Mouse (Mus musculus): ENCODE results near the gene C5ar1.
A peak's percentile ranks its signal among the peaks of the same experiment; 100 is the strongest.
"Not testable (repeated sequence)": the region's sequence is repeated elsewhere in the genome, so short reads cannot be mapped to it uniquely, and the experiment has no call there.

Gene C5ar1

GRCm38 (mm10) chr7:16259110-16259590 is at the start of gene C5ar1:
Gene C5ar1, minus strand, starts transcription at chr7:16259540.
- no peak for DNase-seq

DNA sequence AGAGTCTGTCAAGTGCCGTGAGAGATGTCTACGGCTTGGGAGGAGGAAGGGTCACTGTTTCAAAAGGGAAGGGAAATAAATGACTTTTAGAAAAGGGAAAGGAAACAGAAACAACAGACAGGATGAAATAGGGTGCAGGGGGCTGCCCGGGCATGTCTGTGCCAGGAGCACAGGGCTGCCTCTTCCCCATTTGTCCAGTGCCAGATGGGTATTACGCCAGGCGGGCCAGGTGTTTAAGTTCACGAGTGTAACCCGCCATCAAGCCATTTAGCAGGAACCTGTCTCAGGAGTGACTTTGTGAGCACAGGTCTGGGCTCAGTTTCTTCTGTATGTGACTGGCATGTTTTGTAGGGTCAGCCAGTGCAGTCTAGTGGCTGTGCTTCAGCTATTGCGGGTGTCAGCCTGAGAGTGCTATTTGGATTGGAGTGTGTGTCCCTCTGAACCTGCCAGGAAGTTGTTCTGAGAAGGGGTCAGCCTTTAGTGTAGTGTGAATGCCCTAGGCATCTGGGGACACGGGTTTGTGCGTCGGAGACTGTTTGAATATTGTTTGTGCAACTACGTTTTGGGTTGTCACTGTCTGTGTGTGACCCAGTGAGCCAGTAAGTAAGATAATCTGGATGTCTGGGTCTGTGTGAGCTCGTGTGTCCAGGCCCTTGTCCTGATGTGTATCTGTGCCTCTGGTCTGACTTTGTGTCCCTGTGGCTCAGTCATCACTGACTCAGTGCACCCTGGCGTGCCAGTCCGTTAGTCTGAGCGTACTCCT is 49.4 kb upstream of the C5ar1 start:
- DNase-seq: peak in 1 of 2 experiments; percentile 42

- DNase-seq: not testable (repeated sequence)
Measured at GRCm38 (mm10) chr7:16308093-16308492, 48.8 kb upstream of the C5ar1 start, which contains the start of gene Bbc3. Gene Bbc3, plus strand, starts transcription at chr7:16308393.

DNA sequence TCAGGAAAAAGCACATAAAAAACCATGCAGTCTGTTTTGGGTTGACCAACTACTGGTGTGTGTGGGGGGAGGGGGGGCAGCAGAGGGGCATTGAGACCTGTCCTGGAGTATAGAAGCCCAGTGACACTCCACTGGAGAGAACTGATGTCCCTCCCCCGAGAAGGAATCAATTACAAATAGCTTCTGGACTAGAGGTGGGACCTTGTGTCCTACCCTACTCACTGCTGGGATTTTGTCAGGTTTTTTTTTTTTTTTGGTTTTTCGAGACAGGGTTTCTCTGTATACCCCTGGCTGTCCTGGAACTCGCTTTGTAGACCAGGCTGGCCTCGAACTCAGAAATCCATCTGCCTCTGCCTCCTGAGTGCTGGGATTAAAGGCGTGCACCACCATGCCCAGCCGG is 47.8 kb upstream of the C5ar1 start:
- not testable (repeated sequence) for DNase-seq

DNA sequence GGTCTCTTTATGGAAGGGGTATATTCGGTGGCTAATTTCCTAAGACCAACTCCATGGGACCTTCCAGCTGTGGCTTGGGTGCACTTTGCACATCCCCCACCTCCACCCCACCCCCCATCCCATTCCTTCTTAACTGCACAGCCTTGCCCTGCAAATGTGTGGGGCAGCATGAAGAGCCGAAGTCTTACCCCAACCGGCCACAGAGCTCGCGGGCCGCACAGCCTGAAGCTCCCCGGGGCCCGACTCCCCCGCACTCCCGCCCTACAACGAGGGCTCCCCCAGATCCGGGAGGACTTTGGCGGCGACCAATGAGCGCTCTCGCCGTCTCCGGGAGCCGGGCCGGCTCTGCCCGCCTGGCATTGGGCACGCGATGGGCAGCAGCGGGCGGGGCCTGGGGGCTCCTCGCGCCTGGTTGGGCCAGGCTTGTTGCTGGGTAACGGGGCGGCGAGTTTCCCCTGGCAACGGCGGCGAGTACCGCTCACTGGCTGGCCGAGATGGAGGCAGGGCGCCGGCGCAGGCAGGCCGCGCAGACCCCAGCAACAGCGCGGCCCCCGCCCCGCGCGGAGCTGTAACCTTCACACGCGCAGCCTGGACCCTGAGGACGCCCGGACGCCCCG is 40.2 kb upstream of the C5ar1 start:
- DNase-seq: peak; percentile 89 to 93

- no peak for DNase-seq
Measured at GRCm38 (mm10) chr7:16298927-16299326, 39.6 kb upstream of the C5ar1 start.

DNA sequence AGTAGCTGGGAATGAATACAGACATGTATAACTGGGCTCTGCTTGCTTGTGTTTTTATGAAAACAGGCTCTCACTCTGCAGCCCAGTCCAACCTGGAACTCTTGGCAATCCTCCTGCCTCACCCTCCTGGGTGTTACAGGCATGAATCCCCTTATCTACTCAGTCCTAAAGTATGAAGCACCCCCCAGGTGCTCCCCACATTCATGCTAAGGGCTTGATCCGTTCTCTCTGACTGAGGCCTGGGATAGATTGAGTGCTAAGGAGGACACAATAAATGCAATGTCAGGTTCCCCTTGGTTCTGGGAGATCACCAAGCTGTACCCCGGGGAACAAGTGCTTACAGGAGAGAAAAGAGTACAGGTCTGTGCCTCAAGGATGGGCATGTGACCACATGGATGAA is 38.3 kb upstream of the C5ar1 start:
- no peak for DNase-seq

DNA sequence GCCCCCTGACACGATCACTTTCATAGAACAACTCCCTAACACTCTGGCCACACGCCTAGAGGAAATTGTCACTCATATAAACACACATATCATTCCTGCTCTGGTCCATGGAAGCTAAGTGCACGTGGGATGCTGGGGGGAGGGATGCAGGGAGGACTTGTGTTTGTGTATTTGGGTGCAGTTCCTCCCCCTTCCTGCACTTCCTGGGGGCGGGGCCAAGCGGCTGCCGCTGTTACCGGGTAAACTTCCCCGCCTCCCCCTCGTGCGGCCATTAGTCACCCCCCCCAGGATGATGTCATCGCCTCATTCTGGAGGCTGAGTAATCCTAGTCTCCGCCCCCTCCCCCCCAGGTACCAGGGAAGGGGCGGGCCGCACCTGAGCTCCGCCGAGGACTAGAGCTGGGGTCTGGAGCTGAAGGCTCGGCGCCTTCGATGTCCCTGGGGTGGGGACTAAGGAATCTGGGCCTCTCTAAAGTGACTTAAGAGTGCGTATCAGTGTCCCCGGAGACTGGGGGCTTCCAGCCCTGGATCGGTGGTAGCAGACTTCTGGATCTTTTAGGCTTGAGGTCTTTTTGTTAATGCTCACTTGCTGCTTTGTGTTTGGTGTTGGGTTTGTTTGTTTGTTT is 37.5 kb upstream of the C5ar1 start:
- DNase-seq: peak; percentile 93 to 94

GRCm38 (mm10) chr7:16296146-16296545 is 36.8 kb upstream of the C5ar1 start:
- DNase-seq: no peak

DNA sequence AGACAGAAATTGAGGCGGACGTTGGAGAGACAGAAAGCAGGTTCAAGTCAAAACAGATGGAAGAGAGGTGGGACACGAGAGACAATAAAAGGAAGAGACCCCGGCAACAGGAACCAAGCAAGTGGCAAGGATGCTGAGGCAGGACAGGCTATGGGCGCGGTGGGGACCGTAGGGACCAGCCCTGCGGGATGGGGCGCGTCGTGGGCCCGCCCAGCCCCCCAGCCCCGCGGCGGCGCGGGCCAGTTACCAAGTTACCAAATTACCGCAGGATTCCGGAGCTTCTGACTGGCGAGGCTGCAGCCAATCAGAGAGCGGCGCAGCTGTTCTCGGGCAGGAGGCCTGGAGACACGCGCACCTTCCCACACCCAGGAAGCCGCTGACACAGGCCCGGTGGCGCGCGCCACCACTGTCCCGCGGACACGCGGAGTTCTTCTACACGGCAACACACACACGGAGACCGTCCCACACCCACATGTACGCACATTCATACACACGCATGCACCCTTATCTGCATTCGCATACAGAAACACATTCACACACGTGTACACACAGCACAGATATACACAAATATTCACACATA is 36.1 kb upstream of the C5ar1 start:
- DNase-seq: peak; percentile 82 to 90

DNA sequence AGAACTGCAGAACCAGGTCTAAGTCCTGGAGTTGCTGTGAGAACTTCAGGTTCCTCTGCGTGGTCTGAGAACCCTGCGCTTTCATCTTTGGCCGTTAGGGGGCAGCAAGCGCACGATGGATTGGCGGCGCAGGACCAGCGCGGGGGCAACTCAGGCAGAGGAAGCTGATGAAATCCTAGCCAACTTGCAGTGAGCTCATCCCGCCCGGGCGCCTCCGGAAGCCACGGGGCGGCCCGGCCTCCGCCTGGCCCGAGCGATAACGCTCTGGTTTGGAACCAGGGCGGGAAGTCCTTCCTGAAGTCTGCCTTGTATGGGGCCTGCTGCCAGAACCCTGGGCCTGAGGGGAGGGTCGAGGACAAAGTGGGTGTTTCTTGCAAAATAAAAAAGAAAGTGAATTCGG is 35.5 kb upstream of the C5ar1 start:
- DNase-seq: peak; percentile 97

DNA sequence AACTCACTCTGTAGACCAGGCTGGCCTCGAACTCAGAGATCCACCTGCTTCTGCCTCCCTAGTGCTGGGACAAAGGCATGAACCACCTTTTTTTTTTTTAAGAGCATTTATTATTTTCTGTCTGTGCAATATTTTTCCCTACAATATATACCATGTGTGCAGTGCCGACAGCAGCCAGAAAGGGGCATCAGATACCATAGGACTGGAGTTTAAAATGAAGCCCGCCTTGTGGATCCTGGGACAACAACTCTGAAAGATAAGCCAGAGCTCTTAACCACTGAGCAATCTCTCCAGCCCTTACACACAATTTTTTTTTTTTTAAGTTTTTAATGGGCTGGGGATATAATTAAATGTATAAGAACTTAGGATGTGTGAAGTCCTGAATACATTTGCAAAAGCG is 35.0 kb upstream of the C5ar1 start:
- peak; percentile 62 to 72 for DNase-seq

- no peak for DNase-seq
Measured at GRCm38 (mm10) chr7:16287791-16288190, 28.5 kb upstream of the C5ar1 start.

- DNase-seq: no peak
Measured at GRCm38 (mm10) chr7:16287016-16287415, 27.7 kb upstream of the C5ar1 start.

- peak; percentile 100 for DNase-seq
Measured at GRCm38 (mm10) chr7:16286026-16286961, 27.0 kb upstream of the C5ar1 start, which contains the start of gene Ccdc9. Gene Ccdc9, minus strand, starts transcription at chr7:16286795.

DNA sequence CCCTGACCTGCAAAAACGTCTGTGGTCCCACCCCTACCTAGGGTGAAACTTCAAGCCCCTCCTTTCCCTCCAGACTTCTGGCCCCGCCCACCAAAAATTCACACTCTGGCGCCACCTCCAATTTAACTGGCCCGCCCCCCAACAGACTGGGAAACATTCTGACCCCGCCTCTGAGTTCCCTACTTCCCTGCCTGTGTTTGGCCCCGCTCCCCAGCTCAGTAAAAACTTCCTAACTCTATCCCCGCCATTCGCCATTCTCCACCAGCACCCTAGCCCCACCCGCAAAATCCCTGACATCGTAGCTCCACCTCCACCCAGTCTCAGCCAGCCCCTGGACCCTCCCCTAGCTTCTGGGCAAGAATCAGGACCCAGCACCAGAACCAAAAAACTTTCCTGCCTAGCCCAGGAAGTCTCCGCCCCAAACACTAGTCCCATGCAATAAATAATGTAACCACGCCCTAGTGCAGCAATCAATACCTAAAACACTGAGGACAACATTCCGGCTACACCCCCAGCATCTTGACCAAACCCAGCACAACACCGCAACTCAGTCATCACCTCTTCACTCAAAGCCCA is 26.2 kb upstream of the C5ar1 start:
- DNase-seq: peak; percentile 87 to 90

DNA sequence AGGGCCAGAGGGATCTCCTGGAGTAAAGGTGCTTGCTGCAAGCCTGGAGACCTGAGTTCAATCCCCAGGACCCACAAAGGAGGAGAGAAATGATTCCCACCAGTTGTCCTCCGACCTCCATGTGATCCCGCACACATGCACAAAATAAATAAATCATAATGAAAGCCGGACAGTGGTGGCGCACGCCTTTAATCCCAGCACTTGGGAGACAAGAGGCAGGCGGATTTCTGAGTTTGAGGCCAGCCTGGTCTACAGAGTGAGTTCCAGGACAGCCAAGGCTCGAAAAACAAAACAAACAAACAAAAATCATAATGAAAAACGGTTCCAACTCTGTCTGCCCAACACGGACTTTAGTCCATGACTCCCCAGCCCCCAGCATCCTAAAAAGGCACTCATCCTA is 25.6 kb upstream of the C5ar1 start:
- no peak for DNase-seq

DNA sequence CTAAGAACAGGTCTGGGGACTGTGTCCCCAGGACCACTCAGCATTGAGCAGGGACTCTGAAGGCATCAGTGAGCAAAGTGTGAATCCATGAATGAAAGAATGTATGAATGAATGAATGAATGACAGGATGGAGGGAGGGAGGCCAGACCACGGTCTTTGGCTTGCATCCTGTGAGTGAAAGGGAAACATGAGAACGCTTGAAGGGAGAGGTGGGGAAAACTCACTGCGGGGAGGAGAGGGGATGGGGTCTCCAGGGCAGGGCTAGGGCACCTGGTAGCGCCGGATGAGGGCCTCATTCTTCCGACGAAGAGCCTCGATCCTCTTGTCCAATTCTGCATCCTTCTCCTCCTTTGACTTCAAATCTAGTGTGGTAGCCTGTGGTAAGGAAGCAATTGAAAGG is 24.7 kb upstream of the C5ar1 start:
- no peak for DNase-seq

DNA sequence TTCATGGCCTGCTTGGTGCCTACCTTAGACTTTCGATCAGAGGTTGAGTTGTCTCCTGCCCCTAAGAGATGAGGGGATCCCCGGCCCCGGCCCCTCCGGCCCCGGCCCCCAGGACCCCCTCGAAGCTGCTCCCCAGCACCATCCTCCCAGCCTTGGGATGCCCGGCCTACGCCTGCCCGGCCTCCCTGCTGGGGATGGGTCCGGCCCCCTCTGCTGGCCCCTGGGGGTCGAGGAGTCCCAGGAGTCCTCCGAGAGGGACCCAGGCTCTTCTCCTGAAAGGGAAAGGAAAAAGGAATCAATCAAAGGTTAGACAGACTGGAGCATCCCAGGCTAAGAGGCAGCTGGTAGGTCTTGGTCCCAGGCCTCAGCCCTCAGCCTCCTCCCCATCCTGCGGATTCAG is 23.0 kb upstream of the C5ar1 start:
- DNase-seq: no peak

GRCm38 (mm10) chr7:16280721-16281120 is 21.4 kb upstream of the C5ar1 start:
- no peak for DNase-seq

- no peak for DNase-seq
Measured at GRCm38 (mm10) chr7:16274922-16275890, 15.9 kb upstream of the C5ar1 start.
